Mouse (Mus musculus) heart, postnatal 0 days (tissue): ENCODE measurements around the gene Lclat1. TPM values are rescaled to one million over a fixed set of nuclear protein-coding genes. Genes with fewer than 3 reads are reported as not detected.

Experiments
- ATAC-seq: fragments of 200-750 bp; cut with Nextera tagmentation; 2 replicates; pipeline ENCODE4 v1.8.0; 2017; ENCODE audit warnings: low read depth, moderate number of reproducible peaks, moderate library complexity; ENCODE audit not compliant: insufficient read depth
- DNase-seq: peaks from one replicate; pipeline ENCODE4 v3.0.0-alpha.2; 2016; ENCODE audit warnings: low spot score
- H3K27ac ChIP-seq: fragments of 300-500 bp; sonication (generic); 2 replicates; pipeline ENCODE4 v1.5.1; 2014; ENCODE audit warnings: low read depth, mild to moderate bottlenecking
- H3K27me3 ChIP-seq: fragments of 300-500 bp; sonication (generic); 2 replicates; pipeline ENCODE4 v1.6.1; 2014; ENCODE audit warnings: low read length, mixed read lengths; ENCODE audit not compliant: control insufficient read depth, insufficient read depth
- H3K36me3 ChIP-seq: fragments of 300-500 bp; sonication (generic); replicated peaks from 2 replicates; pipeline ENCODE4 v1.6.1; 2014; ENCODE audit warnings: low read length, mixed read lengths; ENCODE audit not compliant: control insufficient read depth, insufficient read depth
- H3K4me1 ChIP-seq: fragments of 300-500 bp; sonication (generic); 2 replicates; pipeline ENCODE4 v1.6.1; 2014; ENCODE audit warnings: antibody characterized with exemption; ENCODE audit not compliant: control insufficient read depth, insufficient read depth
- H3K4me2 ChIP-seq: fragments of 300-500 bp; sonication (generic); 2 replicates; pipeline ENCODE4 v1.6.1; 2014; ENCODE audit warnings: low read depth, mild to moderate bottlenecking, low read length, moderate library complexity
- H3K4me3 ChIP-seq: fragments of 300-500 bp; sonication (generic); 2 replicates; pipeline ENCODE4 v1.5.1; 2014; ENCODE audit warnings: low read depth, low read length
- H3K9ac ChIP-seq: fragments of 300-500 bp; sonication (generic); replicated peaks from 2 replicates; pipeline ENCODE4 v1.6.1; 2014; ENCODE audit warnings: low read depth, low read length, mixed read lengths
- H3K9me3 ChIP-seq: fragments of 300-500 bp; sonication (generic); replicated peaks from 2 replicates; pipeline ENCODE4 v1.6.1; 2016; ENCODE audit warnings: low read length; ENCODE audit not compliant: control insufficient read depth
- CTCF ChIP-seq: IDR thresholded peaks from 2 replicates; pipeline ENCODE4 v1.5.1; 2016; ENCODE audit warnings: antibody characterized with exemption, control low read depth, low read depth
- EP300 ChIP-seq: IDR thresholded peaks from 2 replicates; pipeline ENCODE4 v1.6.1; 2016; ENCODE audit warnings: antibody characterized with exemption, low read depth
- WGBS: fragments of 180-500 bp; shearing (Covaris S2); extraction: QIAGEN DNeasy Blood & Tissue Kit; methylation state at CpG from one replicate; pipeline ENCODE4 v1.1.7; 2014; 5-methylcytosine and 5-hydroxymethylcytosine counted together
- polyA plus RNA-seq: library from polyadenylated mRNA; unstranded; fragments of >200 nt; fragmentation: Nextera tagmentation; extraction: Ambion mirVana; gene quantifications from 2 replicates; pipeline ENCODE4 v1.2.1, GENCODE M21; 2015
- total RNA-seq: library from RNA; depleted of rRNA; stranded (reverse); fragments of >200 nt; gene quantifications from 2 replicates; pipeline ENCODE4 v1.2.3, GENCODE M21; 2014; ENCODE audit warnings: low replicate concordance

Gene Lclat1
- total and polyA plus RNA-seq, 2 experiments from 2014 or later, result 31.5 to 218 TPM

DNA sequence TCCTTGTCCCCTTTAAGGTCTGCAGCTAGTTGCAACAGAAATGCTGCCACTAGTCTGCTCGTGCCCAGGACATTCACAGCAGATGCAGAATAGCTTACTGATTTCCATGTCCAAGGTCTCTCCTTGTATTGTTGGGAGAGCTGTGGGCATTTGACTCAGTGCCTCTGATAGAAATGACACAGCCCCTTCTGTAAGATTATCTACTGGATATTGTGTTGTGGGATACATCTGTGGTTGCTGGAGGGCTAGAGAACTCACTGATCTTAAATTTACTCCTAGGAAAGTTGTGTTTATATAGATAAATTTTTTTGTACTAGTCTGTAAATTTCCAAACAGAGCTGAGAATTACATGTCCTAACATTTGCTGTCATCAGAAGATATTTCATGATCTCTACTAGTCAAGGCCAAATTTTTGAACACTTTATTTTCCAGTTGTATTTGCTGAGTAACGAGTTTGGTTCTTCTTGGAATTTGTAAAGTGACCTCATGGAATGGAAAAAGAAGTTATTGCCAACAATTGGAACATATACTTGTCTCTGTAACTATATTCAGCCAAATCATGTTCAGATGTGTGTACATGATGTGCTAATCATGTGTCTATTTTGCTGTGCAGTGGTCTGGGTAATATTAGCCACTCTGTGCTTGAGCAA is 87.4 kb downstream of the Lclat1 start:
- Histone ChIP-seq H3K36me3 (peaks cover 16% of the 10 kb centered on the region; the same call in 1 of the 2 replicates), H3K4me3 (no peak overlapping the region), H3K27me3 (no peaks in the 10 kb centered on the region), H3K9ac (no peak overlapping the region), H3K9me3 (no peaks in the 10 kb centered on the region), H3K27ac (no peak overlapping the region), H3K4me2 (no peak overlapping the region), H3K4me1 (no peaks in the 10 kb centered on the region)
- WGBS, result 58% methylated on average over 2 of the region's 2 CpGs
- TF ChIP-seq EP300, result no peak
- no peak for TF ChIP-seq CTCF
- DNase-seq (no peak), ATAC-seq (no peak)

DNA sequence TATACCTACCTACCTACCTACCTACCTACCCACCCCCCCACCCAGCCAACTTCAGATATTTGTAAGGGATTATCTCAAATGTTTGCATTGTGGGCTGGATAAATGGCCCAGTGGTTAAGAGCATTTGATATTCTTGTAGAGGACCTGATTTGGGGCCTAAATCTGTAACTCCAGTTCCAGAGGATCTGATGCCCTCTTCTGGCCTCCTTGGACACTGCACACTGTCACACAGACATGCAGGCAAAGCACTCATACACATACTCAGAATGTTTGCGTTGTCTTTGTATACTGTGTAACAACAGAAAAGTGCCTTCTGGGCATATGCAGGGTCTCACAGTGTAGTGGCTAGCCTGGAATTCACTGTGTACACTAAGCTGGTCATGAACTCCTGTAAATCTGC is 88.4 kb downstream of the Lclat1 start:
- no peak overlapping the region for H3K4me3 ChIP-seq
- H3K27me3 ChIP-seq, result no peaks in the 10 kb centered on the region
- H3K4me2 ChIP-seq, result no peak overlapping the region
- DNase-seq (no peak), ATAC-seq (no peak)
- no peak overlapping the region for H3K27ac ChIP-seq
- peaks cover 7% of the 10 kb centered on the region; the same call in 1 of the 2 replicates for H3K36me3 ChIP-seq
- no peak overlapping the region for H3K9ac ChIP-seq
- TF ChIP-seq CTCF (peak; percentile 51), EP300 (no peak)
- H3K9me3 ChIP-seq, result no peaks in the 10 kb centered on the region
- no peaks in the 10 kb centered on the region; the same call in 1 of the 2 replicates for H3K4me1 ChIP-seq
- 93% methylated on average over 1 of the region's 1 CpGs for WGBS

DNA sequence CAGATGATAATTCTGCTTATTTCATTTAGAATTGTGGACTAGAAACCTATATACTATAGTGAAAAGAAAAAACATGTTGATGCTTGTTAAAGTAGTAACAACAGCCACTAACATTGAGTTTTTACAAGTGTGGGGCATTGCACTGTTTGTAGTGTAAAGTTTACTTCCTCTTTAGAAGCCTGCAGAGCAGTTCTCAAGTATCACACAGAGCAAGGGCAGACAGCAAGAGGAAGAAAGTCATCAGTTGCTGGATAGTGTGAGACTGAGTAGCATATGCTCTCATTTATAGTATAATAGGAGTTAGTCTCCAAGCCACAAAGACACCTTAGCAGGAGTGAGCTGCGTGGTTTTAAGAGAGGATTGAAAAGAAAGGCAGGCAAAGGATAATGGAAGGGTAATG is 89.9 kb downstream of the Lclat1 start:
- Histone ChIP-seq H3K36me3 (peaks cover 7% of the 10 kb centered on the region; the same call in 1 of the 2 replicates), H3K4me1 (no peaks in the 10 kb centered on the region; the same call in 1 of the 2 replicates), H3K4me3 (no peak overlapping the region), H3K4me2 (no peak overlapping the region), H3K27me3 (no peaks in the 10 kb centered on the region), H3K27ac (no peak overlapping the region), H3K9ac (no peak overlapping the region), H3K9me3 (no peaks in the 10 kb centered on the region)
- WGBS, result 79% methylated on average over 1 of the region's 1 CpGs
- ATAC-seq (no peak), DNase-seq (no peak)
- TF ChIP-seq CTCF (no peak), EP300 (no peak)

DNA sequence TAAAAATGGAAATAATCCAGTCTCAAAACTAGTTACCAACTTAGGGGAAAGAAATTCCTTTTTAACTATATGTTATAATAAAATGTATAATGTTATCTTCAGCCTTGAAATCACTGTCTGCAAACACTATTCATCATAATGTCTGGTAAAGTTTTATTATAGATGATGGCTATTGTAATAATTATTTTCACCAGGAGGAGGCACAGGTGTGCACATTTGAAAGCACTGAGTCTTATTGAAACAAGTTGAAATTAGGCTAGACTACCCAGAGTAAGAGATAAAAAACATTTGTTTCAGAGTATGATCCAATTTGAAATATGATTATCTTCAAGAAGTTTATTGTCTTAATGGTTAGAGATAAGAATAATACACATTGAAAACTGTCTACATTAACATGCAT is 91.6 kb downstream of the Lclat1 start:
- H3K27ac ChIP-seq, result peak overlapping the region; percentile 84
- no peak for ATAC-seq

DNA sequence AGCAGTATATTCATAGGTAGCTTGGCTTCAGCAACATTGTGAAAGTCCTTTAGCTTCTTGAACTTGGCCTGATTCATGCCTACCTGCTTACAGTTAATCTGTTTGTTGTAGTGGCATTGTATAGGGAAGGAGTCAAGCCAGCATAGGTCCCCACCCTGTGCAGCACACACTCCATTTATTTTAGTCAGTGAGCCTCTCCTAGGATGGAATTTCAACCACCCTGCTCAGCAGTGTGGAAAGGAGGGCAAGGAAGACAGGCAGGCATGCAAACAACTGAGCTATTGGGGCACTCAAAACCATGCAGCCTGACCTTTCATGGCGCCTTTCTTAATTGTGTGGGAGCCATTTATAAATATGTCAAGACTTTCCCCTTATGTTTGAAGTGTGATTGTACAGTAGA is 92.6 kb downstream of the Lclat1 start:
- no peak overlapping the region for H3K4me2 ChIP-seq
- no peaks in the 10 kb centered on the region; the same call in 1 of the 2 replicates for H3K4me1 ChIP-seq
- H3K27ac ChIP-seq, result peak overlapping the region; percentile 84
- WGBS, result 50% methylated on average over 1 of the region's 1 CpGs
- H3K36me3 ChIP-seq, result peaks cover 7% of the 10 kb centered on the region; the same call in 1 of the 2 replicates
- H3K27me3 ChIP-seq, result no peaks in the 10 kb centered on the region
- H3K9ac ChIP-seq, result no peak overlapping the region
- no peaks in the 10 kb centered on the region for H3K9me3 ChIP-seq
- DNase-seq (no peak), ATAC-seq (peak; percentile 48; the same call in 1 of the 2 replicates)
- H3K4me3 ChIP-seq, result no peak overlapping the region
- TF ChIP-seq EP300, result no peak
- no peak for TF ChIP-seq CTCF

More for the DNA sequence above, 91.6 kb downstream of the Lclat1 start:
- no peaks in the 10 kb centered on the region; the same call in 1 of the 2 replicates for H3K4me1 ChIP-seq
- no peaks in the 10 kb centered on the region for H3K9me3 ChIP-seq
- H3K36me3 ChIP-seq, result peaks cover 7% of the 10 kb centered on the region; the same call in 1 of the 2 replicates
- no peak overlapping the region for H3K4me3 ChIP-seq
- H3K4me2 ChIP-seq, result no peak overlapping the region
- DNase-seq, result no peak
- no peak overlapping the region for H3K9ac ChIP-seq
- TF ChIP-seq EP300 (no peak), CTCF (peak; percentile 49)
- no peaks in the 10 kb centered on the region for H3K27me3 ChIP-seq
